Mouse (Mus musculus) megakaryocyte, adult 5-6 weeks (primary cell): Measurements from ENCODE around the gene Rps18. TPM values are rescaled to one million over a fixed set of nuclear protein-coding genes. Genes with fewer than 3 reads are reported as not detected.
A peak's percentile ranks its signal among the peaks of the same experiment; 100 is the strongest.
"Not testable (repeated sequence)": the region's sequence is repeated elsewhere in the genome, so short reads cannot be mapped to it uniquely, and the experiment has no call there.

Experiments used
- ATAC-seq: 2 replicates; pipeline ENCODE4 v1.8.0; 2016; ENCODE audit warnings: mild to moderate bottlenecking, inconsistent platforms; ENCODE audit not compliant: poor library complexity, severe bottlenecking
- total RNA-seq, 2 experiments: library from RNA; stranded (forward) in 1 of 2; stranded (reverse) in 1 of 2; fragments of 153-499, 151-499 nt in 1 of 2; fragments of 221-1000, 200-1000 nt in 1 of 2; gene quantifications; 2 replicates each; pipeline versions ENCODE4 v1.2.3 to v1.2.4; 2015 to 2017

The Rps18 gene
- 2,016 and 2,115 TPM in 2 replicates for total RNA-seq (2015)
- 724 and 801 TPM in 2 replicates for total RNA-seq (2017)

GRCm38 (mm10) chr17:33955555-33956214 lies at the start of gene Rps18, which contains the start of gene Vps52:
TSS of gene Rps18 (minus strand) at chr17:33956001.
TSS of gene Vps52 (plus strand) at chr17:33955812.
- peak; percentile 87 for ATAC-seq

GRCm38 (mm10) chr17:34003426-34003825 lies 47.6 kb upstream of the Rps18 start:
- ATAC-seq = no peak

GRCm38 (mm10) chr17:34000796-34001195 lies 45.0 kb upstream of the Rps18 start:
- not testable (repeated sequence) for ATAC-seq

GRCm38 (mm10) chr17:34000150-34000537 lies 44.3 kb upstream of the Rps18 start, which contains the start of gene H2-K1:
TSS of gene H2-K1 (minus strand) at chr17:34000347.
- peak; percentile 96 for ATAC-seq

- ATAC-seq = no peak
Measured at GRCm38 (mm10) chr17:33999341-34000149, 43.7 kb upstream of the Rps18 start.

- ATAC-seq = not testable (repeated sequence)
Measured at GRCm38 (mm10) chr17:33998697-33999096, 42.9 kb upstream of the Rps18 start.

GRCm38 (mm10) chr17:33997025-33997424 lies 41.2 kb upstream of the Rps18 start:
- ATAC-seq = not testable (repeated sequence)

- no peak for ATAC-seq
Measured at GRCm38 (mm10) chr17:33995651-33996050, 39.9 kb upstream of the Rps18 start.

- no peak for ATAC-seq
Measured at GRCm38 (mm10) chr17:33994959-33995358, 39.2 kb upstream of the Rps18 start.

GRCm38 (mm10) chr17:33991788-33992664 lies 36.2 kb upstream of the Rps18 start:
- peak; percentile 79 for ATAC-seq

- not testable (repeated sequence) for ATAC-seq
Measured at GRCm38 (mm10) chr17:33982136-33982535, 26.3 kb upstream of the Rps18 start.

- peak; percentile 65 for ATAC-seq
Measured at GRCm38 (mm10) chr17:33981192-33981909, 25.6 kb upstream of the Rps18 start.

GRCm38 (mm10) chr17:33980181-33981035 lies 24.6 kb upstream of the Rps18 start:
- no peak for ATAC-seq

GRCm38 (mm10) chr17:33979512-33980050 lies 23.8 kb upstream of the Rps18 start:
- no peak for ATAC-seq

- peak; percentile 93 for ATAC-seq
Measured at GRCm38 (mm10) chr17:33978631-33979031, 22.8 kb upstream of the Rps18 start.

- ATAC-seq = no peak
Measured at GRCm38 (mm10) chr17:33977861-33978557, 22.2 kb upstream of the Rps18 start.

GRCm38 (mm10) chr17:33973572-33973971 lies 17.8 kb upstream of the Rps18 start:
- no peak for ATAC-seq

- ATAC-seq = no peak
Measured at GRCm38 (mm10) chr17:33972691-33973090, 16.9 kb upstream of the Rps18 start.
